Mouse (Mus musculus) telencephalon, adult 2 months (tissue): ENCODE measurements around the gene Senp5.

Source experiments
- DNase-seq: peaks from one replicate; pipeline ENCODE4 v3.0.0-alpha.2; 2011; ENCODE audit warnings: low read depth, low spot score

Senp5 gene

DNA sequence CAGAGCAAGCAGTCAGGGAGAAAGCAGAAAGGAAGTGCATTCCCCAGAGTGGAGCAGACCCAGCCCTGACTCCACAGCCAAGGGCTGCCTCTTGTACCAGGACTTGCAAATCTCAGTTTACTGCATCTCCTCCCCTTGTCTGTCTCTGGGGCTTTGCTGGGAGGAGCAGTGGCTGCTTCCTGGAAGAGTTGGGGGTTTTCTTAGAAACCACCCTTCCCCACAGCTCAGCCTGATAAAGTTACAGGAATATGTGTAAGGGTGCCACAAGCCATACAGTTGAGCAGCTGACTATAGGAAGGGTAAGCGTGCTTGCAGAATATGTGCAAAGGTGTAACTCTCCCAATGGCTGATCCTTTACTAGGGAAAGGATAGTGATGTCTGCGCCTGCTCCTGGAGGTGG is 62.5 kb downstream of the Senp5 start:
- DNase-seq = no peak

DNA sequence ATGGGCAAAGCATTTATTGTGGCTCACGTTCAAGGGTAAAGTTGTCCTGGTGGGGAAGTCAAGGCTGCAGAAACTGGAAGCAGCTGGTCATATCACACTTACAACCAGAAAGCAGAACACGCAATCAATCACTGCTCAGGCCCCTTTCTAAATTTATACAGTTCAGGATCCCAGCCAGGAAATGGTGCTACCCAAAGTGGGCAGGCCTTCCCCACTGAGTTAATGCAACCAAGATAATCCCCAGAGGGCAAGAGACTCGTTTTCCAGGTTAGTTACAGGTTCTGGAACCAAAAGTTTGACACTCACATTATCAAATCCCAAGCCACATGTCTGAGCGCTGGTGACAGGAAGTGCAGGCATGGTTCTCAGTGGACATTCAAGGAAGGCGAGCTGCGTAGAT is 64.2 kb downstream of the Senp5 start:
- no peak for DNase-seq

DNA sequence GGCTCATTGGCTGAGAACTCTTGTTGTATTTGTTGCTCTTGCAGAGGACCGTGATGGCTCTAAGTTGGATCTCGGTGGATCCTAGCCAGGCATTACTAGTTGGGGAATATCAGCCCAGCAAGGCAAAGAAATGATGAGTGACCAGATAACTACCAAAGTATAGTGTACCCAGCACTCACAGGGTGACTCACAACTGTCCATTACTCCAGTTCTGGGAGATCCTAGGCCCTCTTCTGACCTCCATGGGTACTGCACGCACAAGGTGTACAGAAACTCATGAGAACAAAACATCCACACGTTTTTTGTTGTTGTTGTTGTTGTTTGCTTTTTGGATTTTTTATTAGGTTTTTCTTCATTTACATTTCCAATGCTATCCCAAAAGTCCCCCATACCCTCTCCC is 66.5 kb downstream of the Senp5 start:
- DNase-seq = no peak

DNA sequence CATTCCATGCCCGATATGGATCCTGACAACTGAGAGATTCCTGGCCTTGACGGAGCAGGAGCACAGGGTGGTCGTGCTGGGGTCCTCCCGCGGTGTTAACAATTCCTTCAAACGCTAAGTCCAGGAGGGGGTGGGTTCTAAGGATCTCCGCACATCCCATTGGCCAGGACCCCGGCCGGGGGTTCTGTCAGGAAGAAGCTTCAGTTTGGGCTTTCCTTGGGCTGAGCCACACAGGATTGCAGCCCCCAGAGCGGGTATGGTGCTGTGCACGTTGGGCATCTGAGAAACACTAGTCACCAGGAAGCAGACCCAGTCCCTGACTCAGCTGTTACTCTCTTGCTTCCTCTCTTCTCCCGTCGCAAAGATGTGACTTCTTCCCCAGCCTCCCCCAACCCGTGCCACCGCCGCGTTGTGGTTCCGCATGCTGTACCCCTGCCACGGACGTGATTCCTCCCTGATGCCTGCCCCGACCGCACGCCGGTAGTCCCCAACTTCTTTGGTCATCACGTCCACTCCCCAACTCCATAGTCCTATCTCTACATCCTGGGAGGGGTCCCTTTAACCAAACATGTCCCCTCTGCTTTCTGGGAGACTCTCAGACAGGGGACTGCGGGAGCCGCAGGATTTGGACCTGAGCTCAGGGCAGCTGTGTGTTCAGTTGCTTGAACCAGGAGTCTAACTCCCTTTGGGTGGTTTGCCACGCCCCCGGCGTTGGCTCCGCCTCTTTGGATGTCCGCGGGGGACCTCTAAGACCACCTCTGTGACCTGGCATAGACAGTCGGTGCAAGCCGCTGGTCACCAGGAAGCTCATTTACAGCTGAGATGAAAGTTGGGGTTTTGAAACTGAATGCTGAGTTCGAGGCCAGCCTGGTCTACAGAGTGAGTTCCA is 67.8 kb downstream of the Senp5 start:
- no peak for DNase-seq

DNA sequence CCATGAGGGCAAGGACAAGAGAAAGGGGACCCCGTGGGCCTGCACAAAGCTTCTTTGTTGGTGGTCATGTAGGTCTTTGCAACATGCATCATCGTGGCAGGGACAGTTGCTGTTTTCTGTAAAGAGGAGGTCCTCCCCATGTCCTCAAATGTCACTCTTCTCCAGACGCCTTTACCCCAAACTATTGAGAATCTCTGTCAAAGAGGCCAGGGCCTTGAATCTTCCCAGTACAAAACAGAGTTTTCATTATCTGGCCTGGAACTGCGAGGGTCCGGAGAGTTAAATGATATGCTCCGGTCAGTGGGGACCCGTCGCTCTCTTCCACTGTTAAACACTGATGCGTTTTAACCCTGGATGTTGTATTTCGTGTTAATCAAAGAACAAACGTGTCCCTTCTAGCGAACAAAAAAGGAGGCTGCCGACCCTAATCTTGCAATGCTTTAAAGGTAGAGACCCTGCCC is 68.5 kb downstream of the Senp5 start:
- no peak for DNase-seq

DNA sequence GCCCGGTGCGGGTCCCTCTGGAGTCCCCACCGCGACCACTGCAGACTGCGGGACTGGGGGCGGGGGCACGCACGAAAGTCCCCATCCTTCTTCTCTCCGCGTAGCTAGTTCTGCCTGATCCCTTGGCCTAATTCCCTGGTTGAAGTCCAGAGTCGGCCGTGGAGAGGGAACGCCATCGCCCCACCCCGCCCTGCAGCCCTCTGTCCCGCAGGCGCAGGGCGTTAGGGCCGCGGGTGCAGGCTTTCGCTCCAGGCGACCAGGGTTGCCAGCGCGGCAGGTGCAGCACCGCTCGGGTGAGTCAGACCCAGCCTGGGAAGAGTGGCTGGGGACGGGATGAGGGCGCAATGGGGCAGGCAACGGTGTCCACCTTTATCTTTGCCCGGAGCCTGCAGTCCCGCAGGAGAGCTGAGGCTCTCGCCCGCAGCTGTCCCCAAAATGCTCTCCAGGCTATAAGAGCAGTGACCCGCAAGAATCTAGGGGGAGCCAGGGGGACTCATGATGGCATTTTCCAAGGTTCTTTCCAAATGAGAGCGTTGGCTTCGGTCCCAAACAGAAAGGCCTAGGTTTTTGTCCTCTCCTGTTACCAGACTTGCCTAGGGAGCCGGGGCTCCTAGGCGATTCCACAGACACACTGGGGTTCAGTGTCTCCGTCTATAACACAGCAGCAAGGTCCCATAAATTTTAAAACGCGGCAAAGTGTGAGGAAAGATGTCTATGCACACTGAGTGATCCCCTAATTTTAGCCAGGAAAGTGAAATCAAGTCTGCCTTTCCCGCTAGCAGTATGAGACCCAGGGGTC is 69.1 kb downstream of the Senp5 start, which contains the start of gene Pigz:
Gene Pigz, plus strand, starts transcription at position 101 of the 799 bp plus-strand sequence.
- DNase-seq = no peak

DNA sequence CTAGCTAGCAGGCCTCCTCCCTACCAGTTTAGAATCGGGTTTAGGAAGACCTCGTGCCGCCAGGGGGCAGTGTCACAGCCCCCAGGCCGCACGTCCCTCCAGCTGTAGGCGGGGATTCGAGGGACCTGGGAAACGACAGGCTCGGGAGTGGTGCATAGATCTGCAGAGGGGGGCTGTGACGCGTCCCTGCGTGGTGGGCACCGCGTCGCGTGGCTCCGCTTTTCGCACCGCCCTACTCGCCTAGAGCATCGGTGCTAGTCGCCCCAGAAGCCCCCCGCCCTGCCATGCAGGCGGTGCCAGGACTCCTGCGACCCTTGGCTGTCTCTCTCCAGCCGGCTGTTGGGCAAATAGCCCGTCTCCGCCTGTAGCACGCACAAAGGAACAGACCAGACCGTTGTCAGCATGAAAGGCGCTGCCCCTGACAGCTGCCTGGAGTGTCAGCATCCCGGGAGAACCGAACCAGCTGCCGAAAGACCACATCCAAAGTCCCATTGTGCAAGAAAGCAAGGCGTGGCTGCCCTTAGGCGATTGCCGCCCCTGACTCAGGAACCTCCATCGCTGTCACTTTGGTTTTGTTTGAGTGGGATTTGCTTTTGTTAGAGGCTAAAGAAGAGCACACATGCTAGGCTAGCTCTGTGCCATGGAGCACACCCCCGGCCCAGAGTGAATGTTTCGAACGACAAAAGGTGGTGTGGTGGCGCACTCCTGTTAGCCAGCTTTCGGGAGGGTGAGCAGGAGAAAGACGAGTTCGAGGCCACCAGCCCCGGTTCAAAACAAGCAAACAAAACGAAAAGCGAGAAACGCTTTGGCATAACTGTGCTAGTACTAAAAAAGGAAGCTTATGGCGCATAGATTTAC is 70.0 kb downstream of the Senp5 start:
- DNase-seq = peak; percentile 96

DNA sequence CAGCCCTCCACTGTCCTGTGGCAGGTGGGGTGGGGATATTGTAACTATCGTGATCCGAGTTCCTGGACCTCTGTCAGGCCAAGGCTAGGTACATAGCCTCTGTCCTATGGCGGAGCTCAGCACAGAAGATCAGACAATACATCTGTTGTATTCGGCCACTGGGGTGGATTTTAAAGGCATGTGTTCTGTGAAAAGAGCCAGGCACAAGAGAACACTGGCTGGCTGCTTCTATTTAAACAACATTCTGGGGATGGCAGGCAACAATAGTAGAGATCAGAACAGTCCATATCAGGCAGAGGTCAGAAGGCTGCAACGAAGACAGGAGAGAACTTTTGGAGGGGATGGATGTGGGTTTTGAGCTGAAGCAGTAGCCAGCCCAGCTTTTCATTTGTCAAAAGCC is 70.8 kb downstream of the Senp5 start:
- DNase-seq = peak; percentile 55

DNA sequence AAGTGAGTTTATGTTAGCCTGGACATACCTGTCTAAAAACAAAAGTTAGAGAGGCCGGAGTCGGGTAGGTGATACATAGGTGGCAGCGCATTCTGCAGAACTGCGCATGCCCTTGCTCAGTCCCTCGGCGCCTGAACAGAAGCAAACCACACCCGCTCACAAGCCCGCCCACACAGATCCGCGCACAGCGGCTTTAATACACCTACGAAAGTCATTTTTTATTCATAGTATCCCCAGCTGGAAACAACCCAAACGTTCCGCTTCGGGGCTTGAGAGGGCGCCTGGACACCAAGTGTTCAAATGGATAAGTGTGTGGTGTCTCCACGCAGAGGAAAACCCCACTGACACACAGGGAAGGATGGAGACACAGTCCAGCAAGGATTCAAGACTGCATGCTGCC is 71.8 kb downstream of the Senp5 start:
- peak; percentile 57 for DNase-seq

DNA sequence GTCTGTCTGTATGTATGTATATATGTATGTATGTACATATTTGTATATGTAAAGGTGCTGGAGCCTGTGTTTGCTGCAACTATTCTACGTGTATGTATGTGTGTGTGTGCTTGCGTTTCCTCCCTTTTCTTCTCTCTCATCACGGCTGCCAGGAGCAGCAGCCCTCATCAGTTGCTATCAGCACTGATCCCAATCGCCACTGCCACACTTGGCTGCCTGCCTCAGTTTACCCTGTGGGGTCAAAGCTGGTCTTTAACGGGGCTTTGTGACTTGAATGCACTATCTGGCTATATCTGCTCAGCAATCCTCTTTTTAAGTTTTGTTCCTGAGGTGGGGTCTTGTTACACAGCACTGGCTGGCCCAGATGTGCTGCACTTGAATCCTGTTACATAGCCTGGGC is 75.7 kb downstream of the Senp5 start:
- DNase-seq = no peak

DNA sequence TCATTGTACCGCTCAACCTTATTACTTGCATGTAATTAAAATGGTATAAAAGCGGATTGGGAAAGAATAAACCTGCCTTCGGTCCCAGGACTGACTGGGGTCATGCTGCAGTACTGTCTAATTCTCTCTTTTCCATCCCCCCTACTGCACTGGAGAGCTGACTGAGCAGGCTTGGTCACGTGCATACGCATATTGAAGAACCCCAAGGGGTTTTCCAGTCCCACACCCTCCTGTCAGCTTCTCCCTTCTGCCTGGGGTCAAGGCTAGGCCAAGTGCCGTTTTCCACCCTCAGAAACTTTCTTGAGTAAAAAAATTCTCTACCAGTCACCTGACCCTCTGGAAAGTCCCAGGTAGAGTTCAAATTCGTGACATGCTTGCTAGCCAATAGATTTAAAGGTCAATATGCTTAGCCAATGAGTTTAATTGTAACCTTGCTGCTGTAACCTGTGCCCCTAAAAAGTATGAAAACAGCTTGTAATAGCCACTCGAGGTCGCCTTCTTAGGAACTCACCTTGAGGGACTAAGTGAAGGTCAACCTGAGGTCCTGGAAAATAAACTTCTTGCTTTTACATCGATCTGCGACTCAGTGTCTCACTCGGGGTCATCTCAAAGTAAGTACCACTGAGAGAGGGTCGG is 76.4 kb downstream of the Senp5 start:
- no peak for DNase-seq

DNA sequence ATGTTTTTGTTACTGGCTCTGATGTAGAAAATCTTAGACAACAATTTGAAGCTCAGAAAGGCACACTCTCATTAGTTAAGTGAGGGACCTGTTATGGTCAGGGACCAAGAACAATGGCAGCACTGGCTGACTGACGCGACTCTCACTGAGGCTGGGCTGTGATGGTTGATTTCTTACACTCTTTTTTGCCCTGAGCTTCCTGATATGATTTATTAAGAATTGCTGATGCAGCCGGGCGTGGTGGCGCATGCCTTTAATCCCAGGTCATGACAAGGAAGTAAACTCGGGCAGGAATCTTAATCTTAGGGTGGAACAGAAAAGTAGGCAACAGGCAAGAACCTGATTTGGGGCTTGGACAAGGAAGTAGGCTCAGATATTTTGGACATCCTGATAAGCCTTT is 77.0 kb downstream of the Senp5 start:
- no peak for DNase-seq

DNA sequence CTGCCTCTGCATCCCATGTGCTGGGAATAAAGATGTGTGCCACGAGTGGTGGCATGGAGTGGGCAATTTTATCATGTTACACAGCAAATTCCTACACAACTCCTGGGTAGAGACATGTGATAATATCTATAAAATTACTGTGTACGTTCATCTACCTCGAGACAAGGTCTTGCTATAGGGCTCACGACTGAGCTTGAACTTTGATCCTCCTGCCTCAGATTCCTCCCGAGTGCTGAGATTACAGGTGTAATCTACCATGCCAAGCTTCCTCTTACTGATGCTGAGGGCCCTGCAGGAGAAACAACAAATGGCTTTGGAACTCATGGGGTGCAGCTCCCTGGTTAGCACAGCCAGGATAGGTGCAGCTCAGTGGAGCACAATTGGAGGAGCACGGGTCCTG is 78.7 kb downstream of the Senp5 start:
- DNase-seq = no peak

DNA sequence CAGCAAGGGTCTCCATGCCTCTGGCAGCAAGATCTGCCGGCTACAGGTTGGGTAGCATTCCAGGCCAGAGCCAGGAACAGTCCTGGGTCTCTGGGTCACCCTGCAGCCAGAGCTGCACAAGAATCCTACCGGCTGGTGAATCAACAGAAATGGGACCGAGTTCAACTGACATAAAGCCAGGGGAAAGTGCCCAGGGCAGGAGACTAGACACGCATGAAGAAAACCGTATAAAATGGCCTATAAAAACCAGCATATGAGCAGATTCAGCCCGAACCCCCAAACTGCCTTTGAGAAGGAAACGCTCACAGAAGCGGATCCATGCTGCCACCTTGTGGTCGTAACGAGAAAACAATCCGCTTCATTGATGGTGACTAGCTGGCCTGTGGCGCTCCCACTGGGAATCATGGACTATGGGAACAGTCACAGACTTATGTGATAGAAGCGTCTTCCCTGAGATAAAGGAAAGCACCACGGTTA is 84.8 kb downstream of the Senp5 start:
- no peak for DNase-seq

DNA sequence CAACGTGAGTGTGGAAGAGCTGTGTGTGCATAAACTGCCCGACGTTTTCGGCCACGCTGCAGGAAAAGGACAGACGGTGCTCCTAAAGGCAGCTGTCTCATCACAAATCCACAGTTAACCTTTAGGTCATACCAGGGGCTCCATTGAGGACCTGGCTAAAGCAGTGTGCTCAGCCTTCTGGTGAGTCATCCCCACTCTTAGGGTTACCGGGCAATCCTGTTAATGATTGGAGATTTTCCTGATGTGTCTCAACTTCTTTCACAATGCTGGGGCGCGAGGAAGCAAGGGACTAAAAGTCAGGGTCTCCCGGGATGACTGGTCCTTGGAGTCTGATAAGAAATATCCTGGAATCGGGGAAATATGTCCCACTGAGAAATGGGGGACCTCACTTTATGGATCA is 85.3 kb downstream of the Senp5 start:
- no peak for DNase-seq

DNA sequence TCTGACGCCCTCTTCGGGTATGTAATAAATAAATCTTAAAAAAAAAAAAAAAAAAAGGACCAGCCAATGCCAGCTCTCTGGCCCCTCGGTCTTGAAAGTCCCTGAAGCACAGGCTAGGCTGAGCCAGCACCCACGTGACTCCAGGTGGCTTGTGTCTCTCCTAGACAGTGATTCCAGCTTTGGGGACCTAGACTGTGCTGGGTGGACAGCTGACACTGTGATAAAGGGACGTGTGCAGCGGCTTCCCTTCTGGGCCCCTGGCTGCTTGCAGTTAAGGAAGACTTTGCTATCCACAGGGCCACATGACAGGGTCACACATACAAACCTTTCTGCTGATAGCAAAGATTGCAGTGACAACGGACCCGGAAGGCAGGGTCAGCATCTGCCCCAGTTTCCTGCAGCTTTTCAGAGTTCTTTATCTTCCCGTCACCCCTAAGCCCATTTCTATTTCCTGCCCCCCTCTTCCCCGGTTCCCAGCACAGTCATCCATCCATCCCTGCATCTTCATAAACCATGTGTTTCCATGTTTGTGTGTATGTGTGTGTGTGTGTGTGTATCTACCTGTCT is 92.7 kb downstream of the Senp5 start:
- no peak for DNase-seq
